Mouse (Mus musculus) adrenal gland, adult 2 months (tissue): ENCODE data around the gene Znrf3. TPM values are rescaled to one million over a fixed set of nuclear protein-coding genes. Genes with fewer than 3 reads are reported as not detected.
A peak's percentile ranks its signal among the peaks of the same experiment; 100 is the strongest.

Source experiments
- DNase-seq: peaks from one replicate; pipeline ENCODE4 v3.0.0; 2021
- polyA plus RNA-seq: library from polyadenylated mRNA; depleted of rRNA; stranded (reverse); fragments of >200 nt; gene quantifications from 2 replicates; pipeline ENCODE4 v1.2.3, GENCODE M21; 2012
- total RNA-seq, 2 experiments: library from RNA; stranded (reverse); gene quantifications; 2 replicates each; pipeline ENCODE4 v1.2.3; 2021

Znrf3 gene
- total and polyA plus RNA-seq, 3 experiments, result 15.7 to 27.9 (median 21.8) TPM

DNA sequence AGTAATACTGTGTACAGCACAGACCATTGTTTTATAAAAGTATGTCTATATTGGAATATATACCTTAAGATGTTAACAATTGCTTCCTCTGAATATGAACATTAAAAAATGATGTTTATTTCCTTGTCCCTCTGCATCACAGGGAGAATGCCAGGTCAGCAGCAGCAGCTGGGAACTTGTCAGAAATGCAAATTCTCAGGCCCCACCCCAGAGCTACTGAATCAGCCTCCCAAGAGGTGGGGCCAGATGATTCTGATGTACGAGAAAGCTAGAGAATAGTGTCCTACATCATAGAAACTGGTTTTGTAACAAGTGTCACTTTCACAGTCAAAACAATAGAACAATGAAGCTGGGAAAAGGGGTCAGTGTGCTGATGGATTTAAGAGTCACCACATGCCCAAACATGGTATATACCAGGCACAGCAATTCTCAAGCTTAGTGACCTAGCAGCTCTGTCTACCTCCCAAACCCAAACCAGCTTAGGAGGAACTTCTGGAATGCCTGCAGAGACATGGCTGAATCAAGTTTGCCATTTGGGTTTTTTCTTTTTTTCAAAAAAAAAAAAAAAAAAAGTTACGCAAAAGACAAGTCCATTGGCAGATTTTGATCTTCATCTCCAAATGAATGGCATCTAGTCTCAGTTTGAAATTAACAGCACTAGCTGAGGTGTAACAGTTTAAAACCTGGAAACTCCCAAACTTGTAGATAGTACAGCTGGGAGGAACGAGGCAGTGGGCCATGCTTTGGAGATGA lies 46.2 kb downstream of the Znrf3 start:
- no peak for DNase-seq

DNA sequence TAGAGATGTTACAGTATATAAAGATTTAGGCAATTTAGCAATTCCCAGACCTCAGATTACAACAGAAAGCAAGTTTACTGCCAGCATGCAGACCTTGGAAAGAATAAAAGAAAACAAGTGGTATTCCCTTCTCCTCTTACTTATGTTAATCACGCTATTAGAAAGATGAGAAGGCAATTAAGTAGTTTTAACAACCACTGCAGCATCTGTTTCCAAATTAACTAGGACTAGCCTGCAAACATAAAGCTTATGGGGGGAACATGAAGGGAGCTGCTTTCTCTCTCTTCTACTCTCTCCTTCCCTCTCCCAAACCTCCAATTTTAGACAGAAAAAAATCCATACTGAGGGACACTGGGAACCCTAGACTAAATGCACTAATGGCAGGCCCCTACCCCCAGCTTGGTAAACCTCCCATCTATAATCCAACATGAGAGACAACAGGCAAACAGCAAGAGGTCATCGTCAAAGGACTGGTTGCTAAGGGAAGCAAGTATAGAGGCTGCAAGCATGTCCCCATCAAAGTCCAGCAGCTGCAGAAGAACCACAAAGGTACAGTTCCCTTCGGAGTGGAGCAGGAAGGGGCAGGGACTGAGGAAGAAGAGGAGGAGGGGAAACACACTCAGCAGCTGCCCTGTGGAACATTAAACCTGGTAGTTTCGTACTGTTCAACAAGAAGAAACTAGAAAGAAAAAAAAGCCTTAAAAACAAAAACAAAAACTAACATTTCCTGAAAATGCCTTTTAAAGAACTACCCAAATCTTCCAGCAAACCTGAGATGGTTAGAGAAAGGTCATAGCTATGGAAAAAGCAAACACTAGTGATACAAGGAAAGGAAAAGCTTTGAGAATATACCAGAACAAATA lies 53.4 kb downstream of the Znrf3 start:
- no peak for DNase-seq

DNA sequence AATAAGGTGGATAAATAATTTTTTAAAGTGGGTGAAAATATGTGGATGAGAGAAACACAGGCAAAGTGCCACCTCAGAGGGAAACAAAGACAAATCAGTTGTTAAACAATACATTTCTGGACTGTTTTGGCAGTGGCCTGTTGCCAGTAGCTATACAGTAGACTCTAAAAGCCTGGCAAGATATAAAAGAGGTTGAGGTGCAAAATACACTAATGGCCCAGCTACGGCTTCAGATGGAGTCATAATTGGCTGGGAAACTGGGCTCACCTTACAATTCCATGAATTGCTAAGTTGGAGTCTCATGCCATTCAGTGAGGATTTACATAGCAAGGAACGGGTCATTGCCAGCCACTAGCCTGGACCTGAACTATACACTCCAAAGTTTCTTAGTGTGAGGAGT lies 62.0 kb downstream of the Znrf3 start:
- DNase-seq, result no peak

DNA sequence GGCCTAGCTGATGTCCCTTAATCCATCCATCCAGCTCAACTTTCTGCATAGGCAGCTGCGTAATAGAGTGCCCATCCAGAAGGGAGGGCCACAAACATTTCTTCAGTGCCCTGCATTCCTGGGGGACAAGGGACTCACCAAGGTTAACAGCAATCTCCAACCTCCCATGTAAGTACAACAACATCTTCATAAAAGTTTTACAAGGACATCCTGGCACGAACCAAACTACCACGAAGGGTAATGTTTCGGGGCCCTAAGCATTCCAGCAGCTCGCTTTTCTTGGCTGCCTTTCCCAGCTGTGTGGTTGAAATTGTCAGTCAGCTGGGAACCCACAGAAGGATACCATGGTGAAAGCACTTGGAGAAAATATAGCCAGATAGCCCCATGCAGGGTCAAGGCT lies 63.4 kb downstream of the Znrf3 start:
- peak; percentile 63 for DNase-seq

DNA sequence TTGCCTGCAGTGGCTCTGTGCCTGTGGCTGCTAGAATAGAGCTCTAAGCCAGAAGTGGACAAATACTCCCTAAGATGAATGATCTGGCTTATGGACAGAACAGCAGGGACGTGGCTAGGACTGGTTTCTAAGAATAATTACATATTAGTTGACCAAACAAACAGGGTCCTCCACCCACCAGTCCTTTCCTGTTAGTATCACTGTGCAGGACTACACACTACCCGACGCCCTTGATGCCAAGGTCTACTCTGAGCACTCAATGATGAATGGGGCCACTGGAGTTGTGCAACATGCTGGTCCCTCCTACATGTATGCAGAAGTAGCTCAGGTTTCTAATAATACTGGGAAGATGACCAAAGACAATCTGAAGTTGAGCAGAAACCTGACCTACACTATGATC lies 64.4 kb downstream of the Znrf3 start:
- DNase-seq, result peak; percentile 91

DNA sequence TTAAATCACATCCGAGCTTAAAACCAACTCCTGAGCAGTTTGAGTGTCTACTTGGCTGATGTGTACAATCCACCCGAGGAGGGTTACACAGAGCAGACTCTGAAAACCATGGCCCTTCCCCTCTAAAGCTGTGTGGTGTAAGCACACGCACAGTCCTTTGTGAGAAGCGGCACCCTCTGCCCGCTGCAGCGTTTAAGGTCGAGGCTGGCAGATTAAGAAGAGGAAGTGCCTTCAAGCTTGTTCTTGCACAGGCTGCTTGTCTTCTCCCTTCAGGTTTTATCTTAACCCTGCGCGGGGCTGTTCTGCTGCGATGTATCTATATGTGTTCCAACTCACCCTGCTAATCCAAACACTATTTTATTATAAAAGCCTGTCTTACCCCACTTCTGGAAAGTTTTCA lies 75.5 kb downstream of the Znrf3 start:
- no peak for DNase-seq

DNA sequence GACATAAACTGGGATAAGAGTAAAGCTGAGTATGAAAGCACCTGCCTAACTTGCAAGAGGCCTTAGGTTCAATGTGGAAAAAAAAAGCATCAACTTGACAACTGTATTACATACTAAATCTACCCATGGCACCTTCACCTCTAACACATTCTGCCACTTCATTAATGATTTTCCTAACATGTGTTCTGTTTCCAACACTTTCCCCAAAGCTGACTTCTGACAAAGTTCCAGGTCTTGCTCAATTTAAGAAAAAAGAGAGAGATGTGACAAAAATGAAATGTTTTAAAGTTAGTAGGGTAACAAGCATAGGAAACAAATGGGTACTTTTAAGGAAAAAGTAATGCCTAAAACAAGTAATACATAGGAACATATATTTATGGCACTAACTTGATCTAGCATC lies 76.2 kb downstream of the Znrf3 start:
- no peak for DNase-seq

DNA sequence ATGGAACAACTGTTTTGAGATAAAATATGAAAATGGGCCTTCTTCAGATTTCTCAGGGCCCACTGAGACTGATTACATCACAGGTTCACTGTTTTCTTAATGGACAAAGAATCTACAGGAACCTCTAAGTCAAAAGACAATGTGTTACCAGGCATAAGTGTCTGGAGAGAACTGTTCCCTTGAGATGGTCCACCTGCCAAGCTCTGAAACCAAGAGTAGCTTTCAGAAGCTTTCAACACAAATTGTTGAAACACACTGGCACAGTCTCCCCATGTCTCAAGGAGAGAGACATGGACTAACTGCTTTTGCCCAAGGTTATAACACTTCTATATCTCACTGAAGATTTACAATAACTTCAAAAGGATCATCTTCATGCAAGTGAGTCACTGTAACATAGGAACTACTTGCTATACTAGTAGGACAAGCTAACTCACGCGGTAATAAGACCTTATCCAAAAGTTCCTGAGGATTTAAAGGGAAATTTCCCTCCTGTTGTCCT lies 89.3 kb downstream of the Znrf3 start:
- DNase-seq, result peak; percentile 31

DNA sequence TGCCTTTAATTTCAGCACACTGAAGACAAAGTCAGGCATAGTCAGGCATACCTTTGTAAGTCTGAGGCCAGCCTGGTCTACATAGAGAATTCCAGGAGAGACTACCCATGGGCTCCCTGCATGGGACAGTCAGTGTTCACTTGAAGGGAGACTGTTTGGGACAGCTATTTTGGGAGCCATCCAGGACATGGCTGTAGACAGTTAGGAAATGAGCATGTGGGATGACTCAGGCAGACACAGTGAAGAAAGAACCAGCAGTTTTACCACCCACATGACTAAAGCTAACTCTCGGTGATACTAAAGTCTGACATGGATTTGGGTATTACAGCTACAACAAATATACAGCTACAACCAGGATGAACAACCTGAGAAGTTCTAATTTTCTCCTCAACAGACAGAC lies 89.9 kb downstream of the Znrf3 start:
- peak; percentile 73 for DNase-seq

DNA sequence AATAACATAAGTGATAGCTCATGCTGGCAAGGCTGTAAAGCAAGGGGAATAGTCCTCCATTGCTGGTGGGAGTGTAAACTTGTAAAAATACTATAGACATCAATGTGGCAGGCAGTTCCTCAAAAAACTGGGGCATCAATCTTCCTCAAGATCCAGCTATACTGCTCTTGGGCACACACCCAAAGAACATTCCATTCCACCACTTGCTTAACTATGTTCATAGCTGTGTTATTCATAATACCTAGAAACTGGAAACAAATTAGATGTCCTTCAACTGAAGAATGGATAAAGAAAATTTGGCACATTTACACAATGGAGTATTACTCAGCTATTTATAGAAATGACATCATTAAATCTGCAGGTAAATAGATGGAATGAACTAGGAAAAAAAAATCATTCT lies 91.6 kb downstream of the Znrf3 start:
- DNase-seq, result no peak

DNA sequence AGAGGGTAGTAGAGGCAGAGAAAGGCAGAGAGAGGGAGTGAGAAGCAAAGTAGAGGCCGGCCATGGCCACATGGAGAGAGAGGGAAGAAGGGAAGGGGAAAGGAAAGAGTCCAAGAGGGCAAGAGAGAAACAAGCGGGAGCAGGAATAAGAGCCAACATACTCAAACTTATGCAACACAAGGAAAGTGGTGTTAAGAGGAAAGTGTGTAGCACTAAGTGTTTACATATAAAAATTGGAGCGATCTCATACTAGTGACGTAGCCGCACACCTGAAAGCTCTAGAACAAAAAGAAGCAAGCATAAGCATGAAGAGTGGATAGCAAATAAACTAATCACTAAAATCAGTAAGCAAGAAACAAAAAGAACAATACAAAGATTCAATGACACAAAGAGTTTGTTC lies 95.2 kb downstream of the Znrf3 start:
- DNase-seq, result no peak

DNA sequence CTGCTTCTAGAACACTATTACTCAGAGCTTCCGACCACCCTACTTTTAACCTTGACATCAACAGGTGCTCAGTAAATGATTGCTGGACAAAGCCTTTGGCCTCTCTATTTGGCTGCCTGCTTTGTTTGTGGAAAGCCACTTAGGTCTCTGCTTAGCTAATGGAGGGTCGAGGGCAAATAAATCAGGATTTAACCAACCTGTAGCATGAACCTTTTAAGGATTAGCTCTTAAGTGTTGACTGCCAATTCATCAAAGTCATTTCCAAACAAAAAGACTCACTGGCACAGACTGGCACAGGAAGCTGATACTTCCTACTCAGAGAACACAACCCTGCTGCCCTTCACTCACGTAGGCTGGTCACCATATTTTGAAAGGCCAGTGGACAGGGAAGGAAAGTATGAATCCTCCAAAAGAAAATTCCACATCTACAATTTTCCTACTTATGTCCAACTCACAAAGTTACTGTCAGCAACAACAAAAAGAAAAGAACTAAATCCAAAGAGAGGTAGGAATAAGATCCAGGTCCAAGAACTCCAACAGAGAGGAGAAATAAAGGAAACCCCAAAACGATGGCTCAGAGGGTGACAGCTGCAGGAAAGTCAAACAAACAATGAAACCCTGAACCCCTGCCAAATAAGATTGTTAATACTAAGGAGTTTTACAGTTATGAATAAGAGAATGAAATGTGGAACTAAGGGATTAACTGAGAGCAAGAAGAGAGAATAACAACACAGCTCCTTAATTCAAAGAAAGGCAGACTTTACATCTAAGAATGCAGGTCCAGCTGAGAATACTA lies 97.6 kb downstream of the Znrf3 start:
- no peak for DNase-seq

DNA sequence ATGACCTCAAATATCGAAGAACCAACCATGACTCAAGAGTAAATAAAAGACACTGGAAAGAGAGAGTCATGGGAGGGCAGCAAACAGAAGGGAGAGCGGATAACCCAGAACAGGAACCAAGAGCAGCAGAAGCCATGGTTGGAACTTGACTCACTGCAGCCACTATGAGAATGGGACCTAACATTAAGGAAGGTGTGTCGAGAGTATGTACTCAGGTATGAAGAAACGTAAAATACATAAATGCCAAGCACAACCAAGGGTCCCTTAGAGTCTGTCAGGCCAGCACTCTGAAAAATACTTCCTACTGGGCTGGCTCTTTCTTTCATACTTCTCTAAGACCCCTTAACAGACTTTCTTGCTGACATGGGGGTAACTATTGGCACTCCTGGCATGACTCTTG lies 100.9 kb downstream of the Znrf3 start:
- no peak for DNase-seq

DNA sequence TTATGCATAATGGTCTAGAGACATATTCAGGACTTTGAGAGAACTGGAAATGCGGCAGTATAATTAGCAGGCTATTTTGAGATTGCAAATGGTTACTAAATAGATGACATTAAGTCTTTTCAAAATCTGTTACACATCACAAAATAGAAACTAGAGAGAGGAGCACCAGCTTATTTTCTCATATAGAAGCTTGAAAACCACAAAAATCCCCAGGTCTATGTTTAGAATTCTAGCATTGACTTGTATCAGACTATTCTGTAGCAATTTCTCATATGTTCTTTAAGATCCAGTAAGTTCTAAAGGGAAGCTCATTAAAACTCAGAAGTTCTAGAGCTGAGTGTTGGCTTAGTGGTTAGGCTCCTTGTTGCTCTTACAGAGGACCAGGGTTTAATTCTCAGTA lies 104.9 kb downstream of the Znrf3 start:
- DNase-seq, result no peak

DNA sequence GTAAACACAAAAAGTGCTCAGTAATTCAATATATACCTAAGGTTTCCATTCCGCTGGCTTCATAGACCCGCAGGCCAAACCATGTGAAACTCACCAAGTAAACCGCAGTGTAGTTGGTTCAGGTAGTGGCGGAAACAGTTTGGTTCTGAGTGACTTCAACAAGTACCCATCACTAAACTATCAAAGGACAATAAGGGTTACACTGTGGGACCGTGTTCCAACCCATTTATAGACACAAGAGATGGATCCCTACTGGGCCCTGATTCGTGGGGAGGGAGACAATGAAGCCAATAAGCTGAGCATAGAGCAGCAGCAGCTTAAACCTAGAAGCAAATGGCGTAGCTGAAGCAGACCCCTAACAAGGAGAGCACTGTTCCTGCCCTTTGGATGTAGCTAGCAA lies 107.8 kb downstream of the Znrf3 start:
- no peak for DNase-seq

DNA sequence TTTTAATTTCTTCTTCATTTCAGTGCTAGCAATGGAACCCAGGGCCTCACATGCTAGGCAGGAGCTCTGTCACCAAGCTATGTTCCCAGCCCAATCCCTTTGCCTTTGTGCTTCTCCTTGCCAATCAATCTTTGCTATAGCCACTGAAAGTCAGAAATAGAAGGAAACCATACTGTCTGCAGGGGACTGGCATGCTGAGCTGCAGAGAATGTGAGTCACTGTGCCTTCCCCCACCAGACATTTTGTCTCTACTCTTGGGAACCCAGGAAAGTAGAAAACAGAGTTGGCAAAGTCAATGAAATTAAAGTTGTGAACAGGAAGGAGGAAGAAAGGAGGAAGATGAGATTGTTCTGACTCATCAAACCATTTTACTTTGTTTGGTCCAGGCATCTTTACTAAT lies 108.4 kb downstream of the Znrf3 start:
- no peak for DNase-seq

DNA sequence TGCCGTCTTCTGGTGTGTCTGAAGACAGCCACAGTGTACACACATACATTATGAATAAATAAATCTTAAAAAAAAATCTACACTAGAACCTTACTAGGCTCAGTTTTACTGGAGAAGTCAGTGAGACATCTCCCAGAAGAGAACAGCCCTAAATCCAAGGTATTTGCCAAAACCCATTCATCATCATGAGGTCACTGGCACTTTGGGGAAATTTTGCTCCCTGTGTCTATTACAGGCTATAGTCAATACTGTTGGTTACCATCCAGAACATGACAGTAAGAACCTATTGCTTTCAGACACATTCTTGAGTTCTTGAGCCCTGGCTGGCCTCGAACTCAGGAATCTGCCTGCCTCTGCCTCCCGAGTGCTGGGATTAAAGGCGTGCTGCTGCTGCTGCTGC lies 113.8 kb downstream of the Znrf3 start:
- DNase-seq, result peak; percentile 62

DNA sequence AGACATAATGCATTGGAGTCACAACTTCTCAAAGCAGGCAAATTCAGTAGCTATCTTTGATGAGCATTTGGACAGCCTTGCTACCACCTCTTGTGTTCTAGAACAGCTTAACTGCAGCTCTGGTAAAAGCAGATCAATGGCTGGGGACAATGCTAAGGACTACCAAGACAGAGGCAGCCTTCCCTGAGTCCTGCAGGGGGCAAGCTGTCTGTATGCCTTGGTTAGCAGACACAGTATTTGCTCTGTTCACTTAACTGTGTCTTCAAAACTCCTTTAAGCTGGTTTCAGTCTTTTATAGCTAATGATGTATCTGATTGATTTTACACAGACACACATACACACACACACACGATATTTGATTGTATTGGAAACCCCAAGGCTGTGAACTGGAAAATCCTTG lies 117.0 kb downstream of the Znrf3 start:
- no peak for DNase-seq

DNA sequence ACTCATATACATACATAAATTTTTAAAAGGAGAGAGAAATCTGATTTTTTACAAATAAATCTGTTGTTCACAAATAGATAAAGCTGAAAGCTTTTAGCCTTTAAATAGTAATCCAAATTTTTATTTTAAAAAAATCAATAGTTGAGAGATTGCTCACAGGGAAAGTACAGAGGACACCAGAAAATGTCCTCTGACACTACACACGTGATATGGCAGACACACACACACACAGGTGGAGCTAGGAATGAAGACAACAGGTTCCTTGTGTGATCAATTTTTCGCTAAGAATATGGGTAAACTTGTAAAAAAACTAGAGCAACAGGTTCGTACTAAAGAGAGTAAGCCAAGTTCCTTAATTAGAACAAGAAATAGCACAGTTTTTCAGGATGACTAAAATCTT lies 118.4 kb downstream of the Znrf3 start:
- DNase-seq, result no peak

DNA sequence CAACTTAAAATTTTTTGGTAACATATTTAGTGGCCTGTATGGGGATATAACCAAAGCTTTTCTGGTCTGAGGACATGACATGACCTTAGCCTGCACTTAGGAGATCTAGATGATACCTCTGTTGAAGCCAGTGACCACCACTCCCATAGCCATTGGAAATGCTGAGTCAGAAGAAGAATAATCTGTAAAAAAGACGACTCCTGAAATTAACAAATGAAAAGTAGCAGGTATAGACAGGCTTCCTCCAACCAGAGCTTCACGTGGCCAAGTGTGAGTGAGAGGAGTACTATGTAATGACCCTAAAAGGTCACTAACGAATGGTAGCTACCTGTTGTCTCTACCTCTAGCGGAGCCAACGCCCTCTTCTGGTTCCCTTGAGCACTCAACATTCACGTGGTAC lies 119.4 kb downstream of the Znrf3 start:
- DNase-seq, result no peak

DNA sequence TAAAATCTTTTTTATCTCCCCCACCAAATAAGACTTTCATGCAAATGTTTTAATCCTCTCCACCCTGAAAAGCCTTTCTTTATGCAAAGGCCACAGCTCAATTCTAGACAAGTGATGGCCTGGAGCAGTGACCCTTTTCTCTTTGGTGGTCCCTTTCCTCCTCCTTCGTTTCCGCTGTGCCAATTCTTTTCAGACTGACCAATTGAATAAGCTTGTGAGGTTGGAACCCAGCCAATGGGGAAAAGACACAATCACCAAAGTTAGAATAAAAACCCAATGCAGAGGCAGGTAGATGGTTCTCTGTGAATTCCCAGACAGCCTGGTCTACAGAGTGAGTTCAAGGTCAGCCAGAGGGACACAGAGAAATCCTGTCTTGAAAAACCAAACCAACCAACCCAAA lies 120.4 kb downstream of the Znrf3 start:
- no peak for DNase-seq

DNA sequence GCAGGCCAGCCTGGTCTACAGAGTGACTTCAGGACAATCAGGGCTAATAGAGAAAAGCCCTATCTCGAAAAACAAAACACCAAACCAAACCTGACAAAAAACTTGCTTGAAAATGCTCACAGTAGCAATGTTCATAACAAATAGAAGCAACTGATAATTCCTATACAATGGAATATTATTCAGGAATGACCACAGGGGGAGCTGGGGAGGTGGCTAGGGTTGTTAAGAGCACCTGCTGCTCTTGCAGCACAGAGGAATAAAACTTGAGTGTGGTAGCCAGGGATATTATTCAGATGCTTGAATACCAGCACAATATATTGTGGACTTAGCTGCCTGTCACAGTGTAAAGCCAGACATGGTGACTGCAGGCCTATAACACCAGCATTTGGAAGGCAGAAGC lies 123.0 kb downstream of the Znrf3 start:
- DNase-seq, result no peak

DNA sequence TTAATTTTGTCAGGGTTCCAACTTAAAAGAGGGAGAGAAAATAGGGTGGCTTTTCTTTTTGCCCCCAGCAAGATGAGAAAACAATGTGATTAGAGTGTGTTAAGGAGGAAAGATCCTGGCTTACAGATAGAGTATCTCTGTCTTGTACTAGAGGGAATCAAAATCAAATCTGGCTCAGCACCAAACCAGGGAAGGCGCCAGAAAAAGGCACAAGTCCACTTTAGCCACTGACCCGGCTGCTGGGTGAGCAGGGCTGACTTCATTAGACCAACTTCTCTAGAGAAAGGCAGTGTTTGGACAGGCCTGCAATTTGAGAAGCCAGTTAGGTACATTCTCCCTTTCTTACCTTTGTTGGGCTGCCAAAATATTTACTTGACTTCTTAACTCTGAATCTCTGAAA lies 125.7 kb downstream of the Znrf3 start:
- no peak for DNase-seq
